Mouse (Mus musculus) cerebellum, adult 9-10 months (tissue): ENCODE data around the gene Mael.

Experiments used
- DNase-seq: peaks from one replicate; pipeline ENCODE4 v3.0.0; 2022

The Mael gene

GRCm38 (mm10) chr1:166238315-166238969, at the start of gene Mael:
Mael (minus strand) TSS chr1:166238747.
- DNase-seq = no peak

- DNase-seq = no peak
Measured at GRCm38 (mm10) chr1:166286231-166286630, 47.7 kb upstream of the Mael start.

DNA sequence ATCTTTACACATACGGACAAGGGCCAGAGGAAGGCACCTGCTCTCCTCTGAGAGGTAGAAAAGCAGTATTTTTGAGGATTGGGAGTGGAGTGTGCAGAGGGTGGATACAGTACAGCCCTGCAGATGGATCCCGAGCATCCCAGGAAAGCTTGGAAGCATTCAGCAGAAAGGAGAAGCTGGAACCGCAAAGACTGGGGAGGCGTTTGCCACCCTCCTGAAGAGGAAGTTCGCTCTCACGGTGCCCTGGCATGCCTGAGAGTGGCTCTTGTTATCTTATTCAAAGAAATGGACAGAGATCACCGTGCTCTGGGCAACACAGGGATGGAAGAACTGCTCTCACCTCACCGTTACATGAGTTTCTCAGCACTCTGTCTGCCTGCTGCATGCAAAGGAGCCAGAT, 45.8 kb upstream of the Mael start:
- DNase-seq = no peak

DNA sequence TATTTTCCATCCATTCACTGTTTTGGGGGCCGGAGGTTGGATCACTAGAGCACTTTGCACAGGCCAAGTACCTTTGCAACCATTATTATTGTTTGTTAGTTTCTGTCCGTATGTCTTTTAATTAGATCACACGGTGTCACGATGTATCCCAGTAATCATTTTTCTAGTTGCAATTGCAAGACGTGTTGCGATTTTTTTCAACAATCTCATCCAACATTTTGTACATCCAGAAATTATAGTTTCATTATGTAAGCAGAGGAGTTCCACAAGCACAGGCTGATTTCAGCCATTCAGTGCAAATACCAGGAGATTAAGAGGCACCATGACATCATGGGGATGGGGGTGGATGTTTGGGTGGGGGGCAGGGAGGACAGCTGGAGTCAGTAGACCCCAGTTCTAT, 44.9 kb upstream of the Mael start:
- DNase-seq = no peak

DNA sequence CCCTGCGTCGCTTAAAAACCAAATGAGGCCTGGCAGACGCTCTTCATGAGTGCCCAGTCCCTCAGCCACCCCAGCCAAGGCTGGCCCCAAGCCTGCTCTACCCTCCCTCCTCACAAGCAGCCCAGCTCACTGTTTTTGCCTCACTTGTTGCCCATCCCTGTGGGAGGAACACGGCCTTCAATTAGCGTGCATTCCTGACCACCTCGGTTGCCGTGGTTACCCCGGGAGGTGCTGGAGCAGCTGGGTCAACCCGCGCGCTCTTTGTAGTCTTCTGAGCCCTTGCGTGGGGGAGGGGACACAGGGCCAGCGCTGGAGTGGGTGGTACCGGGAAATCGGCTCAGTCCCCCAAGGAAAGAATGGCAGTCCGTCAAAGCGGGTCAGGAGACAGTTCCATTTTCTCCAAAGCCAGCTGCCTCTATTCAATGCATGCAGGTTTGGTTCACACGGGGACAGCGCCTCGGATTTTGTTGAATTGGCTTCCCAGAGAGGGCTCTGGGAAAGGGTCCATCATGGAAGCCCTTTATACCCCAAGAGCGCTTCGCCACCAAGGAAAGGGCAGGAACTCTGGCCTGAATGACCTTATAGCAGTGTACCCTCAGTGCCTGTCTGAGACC, 44.2 kb upstream of the Mael start:
- peak; percentile 18 for DNase-seq

GRCm38 (mm10) chr1:166281836-166282235, 43.3 kb upstream of the Mael start:
- no peak for DNase-seq

DNA sequence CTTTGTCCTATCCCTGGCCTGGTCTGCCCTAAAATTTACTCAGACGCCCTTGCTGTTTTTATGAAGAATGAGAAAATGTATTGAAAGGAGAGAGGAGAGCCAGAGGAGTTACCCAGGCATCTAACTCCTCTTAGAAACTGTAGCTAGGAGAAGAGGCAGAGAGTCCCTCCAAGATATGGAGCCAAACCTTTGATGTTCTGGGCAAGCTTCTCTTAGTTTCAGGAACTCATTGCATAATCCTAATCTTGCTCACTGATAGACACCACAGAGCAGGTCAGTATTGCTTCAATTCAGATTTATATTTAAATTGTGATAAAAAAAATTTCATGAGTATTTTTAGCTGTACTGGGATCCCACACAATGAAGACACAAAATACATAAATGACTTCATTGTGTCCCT, 42.7 kb upstream of the Mael start:
- no peak for DNase-seq

DNA sequence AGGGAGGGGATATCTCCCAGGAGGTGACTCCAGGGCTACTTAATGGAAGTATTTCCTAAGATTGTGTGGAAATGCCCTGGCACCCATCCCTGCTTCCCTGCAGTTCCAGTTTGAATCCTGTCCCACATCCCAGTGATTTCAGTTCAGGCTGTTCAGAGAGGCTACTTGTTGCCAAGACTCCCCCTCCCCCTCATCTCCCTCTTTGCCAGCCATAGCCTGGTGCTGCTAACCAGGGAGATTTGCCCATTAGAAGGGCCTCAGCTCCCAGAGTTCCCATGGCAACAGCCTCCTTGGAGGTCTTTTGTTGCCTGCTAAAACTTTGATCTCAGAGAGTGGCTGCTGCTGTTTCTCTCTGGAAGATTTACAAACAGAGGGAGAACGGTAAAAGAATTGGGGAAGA, 42.0 kb upstream of the Mael start:
- DNase-seq = peak; percentile 47

DNA sequence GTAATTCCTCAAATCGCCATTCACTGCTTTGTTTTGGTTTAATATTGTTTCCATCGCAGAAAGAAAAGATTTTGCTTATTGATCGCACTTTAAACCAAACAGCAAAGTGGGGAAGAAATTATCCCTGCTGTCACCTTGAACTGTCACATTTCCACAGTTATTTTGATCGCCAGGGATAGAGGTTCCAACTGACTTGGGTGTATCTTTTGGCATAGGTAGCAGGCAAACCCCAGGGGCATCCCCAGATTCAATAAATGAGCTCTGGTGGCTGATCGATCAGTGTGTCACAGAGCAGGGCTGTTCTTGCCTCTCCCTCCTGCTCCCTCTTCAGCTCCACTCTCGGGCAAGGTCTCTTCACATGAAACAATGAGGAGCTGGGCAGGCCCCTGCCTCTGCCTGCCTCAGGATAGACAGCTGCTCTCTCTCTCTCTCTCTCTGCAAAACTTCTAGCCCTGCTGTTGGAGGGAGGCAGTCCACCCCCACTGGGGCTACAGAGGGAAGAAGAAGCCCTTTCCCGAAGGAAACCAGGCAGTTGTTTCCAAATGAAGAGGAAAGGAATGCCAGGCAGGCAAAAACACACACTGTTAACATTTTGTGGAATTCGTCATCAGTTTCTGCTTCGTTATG, 41.1 kb upstream of the Mael start:
- no peak for DNase-seq

DNA sequence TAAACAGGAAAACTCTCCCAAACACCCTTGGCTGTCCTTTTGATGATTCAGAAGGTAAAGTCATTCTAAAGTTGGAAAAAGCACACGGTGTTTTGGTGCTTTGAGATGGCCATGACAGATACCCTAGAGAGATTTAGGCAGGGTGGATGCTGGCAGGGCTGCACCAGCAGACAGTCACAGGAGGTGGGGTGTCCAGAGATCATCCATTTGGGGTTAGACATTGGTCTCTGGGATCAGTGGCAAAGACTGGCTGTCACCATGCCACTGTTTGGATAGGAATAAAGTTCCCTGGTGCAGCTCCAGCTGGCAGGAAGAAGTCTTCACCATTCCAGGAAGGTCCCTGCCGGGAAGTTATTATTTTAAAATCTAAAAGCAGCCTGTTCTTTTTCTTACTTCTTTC, 40.2 kb upstream of the Mael start:
- DNase-seq = peak; percentile 12

DNA sequence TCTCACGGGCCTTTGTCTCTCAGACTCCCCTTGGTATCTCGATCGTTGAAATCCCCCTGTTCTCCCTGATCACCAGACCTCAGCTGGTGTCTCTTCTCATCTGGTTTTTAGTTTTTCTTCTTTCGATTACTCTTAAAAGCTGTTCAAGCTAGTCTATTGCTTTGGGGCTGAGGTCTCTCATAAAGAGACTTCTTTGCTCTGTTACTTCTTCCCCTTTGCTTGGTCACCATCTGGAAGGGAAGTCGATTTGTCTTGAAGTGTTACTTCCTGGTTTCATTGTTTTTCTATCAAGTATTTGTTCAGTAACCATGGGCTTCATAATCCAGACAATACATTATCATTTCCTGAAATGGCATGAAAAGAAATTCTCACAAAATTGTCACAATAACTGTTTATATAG, 29.7 kb upstream of the Mael start:
- no peak for DNase-seq

- DNase-seq = no peak
Measured at GRCm38 (mm10) chr1:166266918-166267317, 28.4 kb upstream of the Mael start.

GRCm38 (mm10) chr1:166266001-166266705, 27.6 kb upstream of the Mael start:
- no peak for DNase-seq

- DNase-seq = no peak
Measured at GRCm38 (mm10) chr1:166259526-166259925, 21.0 kb upstream of the Mael start.

DNA sequence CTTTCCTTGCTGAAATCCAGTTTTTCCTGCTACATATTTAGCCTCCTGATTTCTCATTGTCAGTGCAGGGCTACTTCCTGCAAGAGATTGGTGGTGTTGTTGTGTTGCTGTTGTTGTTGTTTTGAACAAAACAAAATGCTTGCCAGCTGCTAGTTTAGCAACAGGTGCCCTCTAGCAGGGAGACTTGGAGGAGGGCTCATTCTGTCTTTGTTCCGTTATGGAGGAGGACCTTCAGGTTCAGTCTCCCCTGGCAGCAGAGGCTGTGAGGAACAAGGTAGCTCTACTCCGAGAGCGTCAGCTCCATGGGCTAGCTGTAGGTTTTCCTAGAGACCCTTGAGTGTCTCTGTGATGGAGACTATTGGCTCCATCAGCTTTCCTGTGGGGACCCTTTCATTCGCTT, 18.4 kb upstream of the Mael start:
- no peak for DNase-seq

DNA sequence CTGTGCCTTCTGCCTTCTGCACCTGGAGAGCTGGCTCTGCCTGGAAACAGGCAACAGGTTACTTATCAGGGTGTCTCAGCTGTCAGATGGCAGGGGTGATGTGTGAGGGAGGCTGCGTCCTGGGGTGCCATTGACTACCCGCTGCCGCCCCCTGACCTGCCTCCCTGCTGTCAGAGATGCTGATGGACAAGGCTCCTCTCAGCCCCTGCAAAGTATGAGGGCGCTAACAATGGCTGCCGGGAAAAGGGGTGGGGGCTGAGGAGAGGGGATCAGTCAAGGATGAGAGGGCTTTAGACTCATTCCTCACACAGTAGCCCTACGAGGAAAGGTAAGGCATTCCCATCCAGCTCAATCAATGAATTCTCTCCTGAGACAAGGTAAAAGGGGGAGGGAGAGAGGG, 17.8 kb upstream of the Mael start:
- no peak for DNase-seq

DNA sequence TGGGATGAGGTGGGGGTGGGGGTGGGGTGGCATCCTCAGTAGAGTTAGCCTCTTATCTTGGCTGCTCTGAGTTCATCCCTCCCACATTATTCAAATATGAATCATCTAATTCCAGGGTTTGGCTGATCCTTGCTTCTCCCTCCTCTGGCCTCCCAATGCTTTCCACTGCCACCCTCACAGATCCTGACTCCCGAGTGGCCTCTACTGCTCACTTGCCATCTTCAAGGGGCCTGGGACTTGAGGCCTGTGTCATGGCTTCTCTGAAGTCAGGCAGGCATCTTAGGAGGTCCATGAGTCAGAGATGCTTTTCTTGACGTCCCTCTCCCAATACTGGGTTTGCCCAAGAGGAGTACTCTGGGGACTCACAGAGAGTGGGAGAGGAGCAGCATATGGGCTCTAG, 17.1 kb upstream of the Mael start:
- no peak for DNase-seq

- no peak for DNase-seq
Measured at GRCm38 (mm10) chr1:166255091-166255490, 16.5 kb upstream of the Mael start.

- peak; percentile 26 for DNase-seq
Measured at GRCm38 (mm10) chr1:166253898-166254894, 15.6 kb upstream of the Mael start, which contains the start of gene Ildr2. Ildr2 (plus strand) TSS chr1:166254139.

- peak; percentile 5 for DNase-seq
Measured at GRCm38 (mm10) chr1:166244285-166244684, 5.7 kb upstream of the Mael start.

DNA sequence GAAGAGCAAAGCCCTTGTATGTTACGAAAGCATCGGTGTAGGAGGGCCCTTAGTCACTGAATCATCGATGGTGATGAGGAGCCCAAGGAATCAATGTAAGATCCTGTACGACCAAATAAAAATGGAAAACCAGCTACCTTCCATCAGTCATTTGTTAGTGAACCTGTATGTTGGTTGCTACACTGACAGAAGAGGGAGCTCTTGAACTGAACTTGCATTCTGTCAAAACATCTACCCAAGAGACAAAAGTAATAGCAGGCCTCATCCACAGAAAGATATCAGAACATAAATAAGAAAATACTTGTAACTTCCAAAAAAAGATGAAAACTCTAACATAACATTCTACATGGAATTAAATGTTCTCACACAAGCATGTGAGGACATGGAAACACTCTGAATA, 24.4 kb downstream of the Mael start:
- DNase-seq = no peak

DNA sequence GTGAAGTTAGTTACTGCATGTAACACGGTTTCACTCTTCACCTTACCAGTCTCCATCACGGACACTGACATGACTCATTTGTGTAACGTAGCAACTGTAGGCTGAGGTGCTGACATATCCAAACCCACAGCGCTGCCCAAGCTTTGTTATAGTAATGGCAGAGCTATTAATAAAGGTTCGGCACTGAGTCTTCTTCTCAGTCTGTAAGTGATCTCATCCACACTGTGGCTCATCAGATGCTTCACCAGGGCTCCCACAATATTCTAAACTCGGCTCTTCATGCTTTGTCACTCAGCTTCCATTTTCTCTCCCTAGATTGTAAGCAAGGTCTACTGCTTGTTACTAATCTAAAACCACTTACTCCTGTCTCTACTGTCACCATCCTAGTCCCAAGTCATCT, 29.2 kb downstream of the Mael start:
- no peak for DNase-seq

DNA sequence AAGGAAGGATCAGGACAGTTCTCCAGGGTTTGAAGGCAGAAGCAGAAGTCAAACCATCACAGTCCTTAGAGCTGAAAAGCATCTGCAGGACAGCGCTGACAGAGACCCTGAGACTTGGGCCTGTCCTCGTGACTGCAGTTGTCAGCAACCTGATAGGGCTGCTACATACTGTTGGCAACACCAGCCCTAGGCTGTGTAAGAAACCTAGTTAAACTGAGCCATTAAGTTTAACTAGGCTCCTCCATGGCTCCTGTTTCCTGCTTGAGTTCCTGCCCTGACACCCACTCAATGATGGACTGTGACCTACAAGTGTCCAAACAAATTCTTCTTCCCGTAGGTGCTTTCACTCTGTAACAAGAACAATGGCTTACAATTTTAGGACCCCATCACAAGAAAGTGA, 33.4 kb downstream of the Mael start:
- DNase-seq = no peak
